Mouse (Mus musculus) regulatory T cell (primary cell): ENCODE measurements at regions not wholly inside any gene's neighbourhood (a gene's known extent, or its start where the extent isn't known, plus 50 kb on each side); places are given as distances from the start of the nearest gene placed in this dataset.

Experiments used
- in situ Hi-C: fragments of 300-600 bp; cut with MboI, MseI; formaldehyde crosslinking; loops from one replicate; pipeline ENCODE4 v1.15.1; 2025; ENCODE audit warnings: high pct_unique_total_duplicates

GRCm38 (mm10) chr9:32048941-32049340 is 67.0 kb upstream of the Arhgap32 start:
- in situ Hi-C loops: loop anchor here (25.0 kb wide), 1 partner anchor 1037 kb away; no protein-coding TSS in a partner anchor

- in situ Hi-C loops: loop anchor here (25.0 kb wide), 1 partner anchor 1037 kb away; no protein-coding TSS in a partner anchor
Measured at GRCm38 (mm10) chr9:32049546-32049945, 66.4 kb upstream of the Arhgap32 start.

- in situ Hi-C loops: no loop called here
Measured at GRCm38 (mm10) chr9:32053886-32054615, 61.9 kb upstream of the Arhgap32 start.

GRCm38 (mm10) chr9:32057427-32058115 is 58.4 kb upstream of the Arhgap32 start:
- in situ Hi-C loops: no loop called here

GRCm38 (mm10) chr9:32062740-32063139 is 53.2 kb upstream of the Arhgap32 start:
- in situ Hi-C loops: no loop called here

- in situ Hi-C loops: no loop called here
Measured at GRCm38 (mm10) chr9:32063541-32063940, 52.4 kb upstream of the Arhgap32 start.

- in situ Hi-C loops: no loop called here
Measured at GRCm38 (mm10) chr9:32064007-32064550, 51.9 kb upstream of the Arhgap32 start.
